ENCODE assay signal across 22 mouse cellular contexts in genomic region chr4:94292150-94292549, GRCm38 (mm10).
DNase-seq lines count a peak whose midpoint lies in the region; ATAC-seq and TF ChIP-seq lines count a peak whose summit lies in the region.
"Had no signal": no experiment of that assay in that cellular context is flagged by ENCODE, and none has a peak within 500 bp of the region (broad histone marks: within the 10 kb centered on the region; RNA-seq: fewer than 3 reads in every experiment).

No protein-coding gene starts in this region.

- no peak overlapping the region for H3K9ac ChIP-seq in forebrain, embryonic 11.5 days (ENCODE audit: low read length)
- no peak overlapping the region for H3K9ac ChIP-seq in forebrain, postnatal 0 days
- no peak overlapping the region for H3K9ac ChIP-seq in midbrain, embryonic 12.5 days (replicated peaks)
- H3K9ac ChIP-seq in midbrain, embryonic 13.5 days (replicated peaks) = no peak overlapping the region
- no peak overlapping the region for H3K9ac ChIP-seq in forebrain, embryonic 14.5 days (ENCODE audit: low read length)
- H3K9ac ChIP-seq: heart, embryonic 15.5 days; hindbrain, embryonic 12.5 days; hindbrain, embryonic 15.5 days had no signal

- no peak for DNase-seq in forebrain, embryonic 11.5 days (ENCODE audit: low spot score)
- DNase-seq in forebrain, postnatal 0 days = no peak
- DNase-seq in forebrain, embryonic 14.5 days (ENCODE audit: low spot score) = peak; percentile 53
- DNase-seq in spleen, postnatal 36 days (ENCODE audit: low spot score in 2 of 2) = no peak
- DNase-seq in thymus, postnatal 0 days (ENCODE audit: low spot score) = no peak
- DNase-seq: adrenal gland, adult 8-10 months; adrenal gland, postnatal 25 days; cerebellum, adult 18-20 months; cerebellum, adult 9-10 months; cerebellum, postnatal 14 days; gastrocnemius, postnatal 10 days; heart, adult 11 months; heart, postnatal 10 days; heart, postnatal 36 days had no signal

- no peaks in the 10 kb centered on the region for H3K4me1 ChIP-seq in forebrain, embryonic 11.5 days (replicated peaks; ENCODE audit: control insufficient read depth, insufficient read depth, low read length)
- H3K4me1 ChIP-seq in forebrain, postnatal 0 days (ENCODE audit: insufficient read depth) = no peaks in the 10 kb centered on the region
- H3K4me1 ChIP-seq in midbrain, embryonic 12.5 days = 0 out of 2 replicates have a peak, but pooled peaks cover 3% of the 10 kb centered on the region
- H3K4me1 ChIP-seq in midbrain, embryonic 13.5 days (replicated peaks) = peaks cover 7% of the 10 kb centered on the region; the same call in 1 of the 2 replicates
- no peaks in the 10 kb centered on the region; the same call in 1 of the 2 replicates for H3K4me1 ChIP-seq in forebrain, embryonic 14.5 days (ENCODE audit: control insufficient read depth, insufficient read depth, low read length)
- H3K4me1 ChIP-seq: heart, embryonic 15.5 days; hindbrain, embryonic 12.5 days; hindbrain, embryonic 15.5 days had no signal

- TF ChIP-seq CTCF in forebrain, postnatal 0 days (IDR thresholded peaks at IDR 0.05; ENCODE audit: low read depth) = no peak

- no peaks in the 10 kb centered on the region; the same call in 1 of the 2 replicates for H3K27me3 ChIP-seq in forebrain, embryonic 11.5 days (ENCODE audit: control insufficient read depth, insufficient read depth, low read length)
- H3K27me3 ChIP-seq in forebrain, postnatal 0 days (ENCODE audit: insufficient read depth, low read length) = no peaks in the 10 kb centered on the region
- no peaks in the 10 kb centered on the region for H3K27me3 ChIP-seq in midbrain, embryonic 12.5 days
- H3K27me3 ChIP-seq in midbrain, embryonic 13.5 days = no peaks in the 10 kb centered on the region
- H3K27me3 ChIP-seq in forebrain, embryonic 14.5 days (replicated peaks; ENCODE audit: control insufficient read depth, insufficient read depth, low read length) = no peaks in the 10 kb centered on the region
- H3K27me3 ChIP-seq: heart, embryonic 15.5 days; hindbrain, embryonic 12.5 days; hindbrain, embryonic 15.5 days had no signal

- no peak overlapping the region for H3K4me2 ChIP-seq in forebrain, embryonic 11.5 days (ENCODE audit: low read depth, low read length, severe bottlenecking)
- H3K4me2 ChIP-seq in forebrain, postnatal 0 days (ENCODE audit: low read depth) = no peak overlapping the region
- H3K4me2 ChIP-seq in midbrain, embryonic 12.5 days (replicated peaks) = no peak overlapping the region
- no peak overlapping the region for H3K4me2 ChIP-seq in midbrain, embryonic 13.5 days (replicated peaks)
- H3K4me2 ChIP-seq in forebrain, embryonic 14.5 days (ENCODE audit: low read length) = no peak overlapping the region
- H3K4me2 ChIP-seq: heart, embryonic 11.5 days; heart, embryonic 15.5 days; hindbrain, embryonic 12.5 days; hindbrain, embryonic 15.5 days had no signal

- H3K36me3 ChIP-seq in forebrain, embryonic 11.5 days (ENCODE audit: control insufficient read depth, insufficient read depth, low read length) = no peaks in the 10 kb centered on the region
- H3K36me3 ChIP-seq in forebrain, postnatal 0 days (ENCODE audit: insufficient read depth) = no peaks in the 10 kb centered on the region
- no peaks in the 10 kb centered on the region for H3K36me3 ChIP-seq in midbrain, embryonic 12.5 days
- H3K36me3 ChIP-seq in midbrain, embryonic 13.5 days = no peaks in the 10 kb centered on the region
- H3K36me3 ChIP-seq in forebrain, embryonic 14.5 days (ENCODE audit: control insufficient read depth, insufficient read depth, low read length) = no peaks in the 10 kb centered on the region
- H3K36me3 ChIP-seq: heart, embryonic 15.5 days; hindbrain, embryonic 12.5 days; hindbrain, embryonic 15.5 days had no signal

- H3K27ac ChIP-seq in forebrain, embryonic 11.5 days (ENCODE audit: low read depth, low read length) = no peak overlapping the region
- H3K27ac ChIP-seq in forebrain, postnatal 0 days (ENCODE audit: low read depth, low read length) = no peak overlapping the region
- no peak overlapping the region for H3K27ac ChIP-seq in midbrain, embryonic 12.5 days (replicated peaks)
- H3K27ac ChIP-seq in midbrain, embryonic 13.5 days = no peak overlapping the region
- H3K27ac ChIP-seq in forebrain, embryonic 14.5 days (ENCODE audit: low read depth, low read length) = no peak overlapping the region
- H3K27ac ChIP-seq: heart, embryonic 15.5 days; hindbrain, embryonic 12.5 days; hindbrain, embryonic 15.5 days had no signal

- no peak overlapping the region for H3K4me3 ChIP-seq in forebrain, embryonic 11.5 days (ENCODE audit: low read depth, low read length)
- no peak overlapping the region for H3K4me3 ChIP-seq in forebrain, postnatal 0 days (ENCODE audit: low read depth, low read length)
- no peak overlapping the region for H3K4me3 ChIP-seq in midbrain, embryonic 12.5 days
- H3K4me3 ChIP-seq in midbrain, embryonic 13.5 days (replicated peaks) = no peak overlapping the region
- no peak overlapping the region for H3K4me3 ChIP-seq in forebrain, embryonic 14.5 days (ENCODE audit: low read depth, low read length)
- H3K4me3 ChIP-seq: heart, embryonic 15.5 days; hindbrain, embryonic 12.5 days; hindbrain, embryonic 15.5 days had no signal

- H3K9me3 ChIP-seq in forebrain, embryonic 11.5 days (ENCODE audit: control insufficient read depth, low read length) = no peaks in the 10 kb centered on the region
- H3K9me3 ChIP-seq in forebrain, postnatal 0 days (ENCODE audit: low read length) = no peaks in the 10 kb centered on the region
- H3K9me3 ChIP-seq in midbrain, embryonic 12.5 days = 0 out of 2 replicates have a peak, but pooled peaks cover 6% of the 10 kb centered on the region
- H3K9me3 ChIP-seq in midbrain, embryonic 13.5 days = 0 out of 2 replicates have a peak, but pooled peaks cover 6% of the 10 kb centered on the region
- no peaks in the 10 kb centered on the region for H3K9me3 ChIP-seq in forebrain, embryonic 14.5 days (replicated peaks; ENCODE audit: control insufficient read depth, low read length)
- H3K9me3 ChIP-seq: heart, embryonic 15.5 days; hindbrain, embryonic 12.5 days; hindbrain, embryonic 15.5 days had no signal

- 0 out of 2 replicates have a peak, but pooled peaks have one; percentile 57 for ATAC-seq in forebrain, embryonic 11.5 days (replicated peaks; ENCODE audit: low FRiP score)
- no peak for ATAC-seq in forebrain, postnatal 0 days
- ATAC-seq in midbrain, embryonic 12.5 days (ENCODE audit: low FRiP score, low read depth) = peak; percentile 55; the same call in 1 of the 2 replicates
- ATAC-seq in midbrain, embryonic 13.5 days = no peak
- peak; percentile 67 for ATAC-seq in forebrain, embryonic 14.5 days
- ATAC-seq: activated CD4-positive, CD25-positive, alpha-beta regulatory T cell, adult 4 months; intestine, postnatal 0 days had no signal

Comparison
In these comparisons a context has a peak if more than half of its experiments do, and no peak if none do; other contexts are left out.
1. ATAC-seq: peak in forebrain, embryonic 11.5 days (single experiment), midbrain, embryonic 12.5 days (single experiment) and forebrain, embryonic 14.5 days (single experiment); none in forebrain, postnatal 0 days (single experiment) and midbrain, embryonic 13.5 days (single experiment).